Mouse (Mus musculus) lung, adult 2 months (tissue): Measurements from ENCODE around the gene Lrch1. TPM values are rescaled to one million over a fixed set of nuclear protein-coding genes. Genes with fewer than 3 reads are reported as not detected.

Experiments
- DNase-seq: peaks from one replicate; pipeline ENCODE4 v3.0.0; 2022
- H3K4me1 ChIP-seq: fragments of 200-500 bp; 2 replicates; pipeline ENCODE4 v1.6.1; 2011; ENCODE audit warnings: low read length; ENCODE audit not compliant: control insufficient read depth, insufficient read depth
- H3K4me3 ChIP-seq: fragments of 200-500 bp; replicated peaks from 2 replicates; pipeline ENCODE3; 2011; ENCODE audit warnings: low read depth, mild to moderate bottlenecking, control low read depth, low read length; ENCODE audit errors: extremely low read depth
- CTCF ChIP-seq: fragments of 200-500 bp; IDR thresholded peaks from 2 replicates; pipeline ENCODE4 v1.5.1; 2011; ENCODE audit warnings: mild to moderate bottlenecking, low read length, control low read depth; ENCODE audit not compliant: insufficient read depth
- POLR2A ChIP-seq: fragments of 200-500 bp; IDR thresholded peaks from 2 replicates; pipeline ENCODE4 v1.6.1; 2011; ENCODE audit warnings: low read depth, mild to moderate bottlenecking, control low read depth, low read length, borderline replicate concordance; ENCODE audit errors: extremely low read depth
- WGBS: fragments of 180-500 bp; shearing (Covaris S2); methylation state at CpG from one replicate; pipeline ENCODE4 v1.1.7; 2018; 5-methylcytosine and 5-hydroxymethylcytosine counted together
- polyA plus RNA-seq: library from polyadenylated mRNA; depleted of rRNA; stranded (reverse); fragments of >200 nt; gene quantifications from 2 replicates; pipeline ENCODE4 v1.2.3, GENCODE M21; 2012

Gene Lrch1
- polyA plus RNA-seq, 1 experiment: 22.6 TPM

GRCm38 (mm10) chr14:74849020-74849419 lies 98.7 kb downstream of the Lrch1 start:
- 42% methylated on average over 6 of the region's 6 CpGs for WGBS
- TF ChIP-seq CTCF (no peak), POLR2A (no peak)
- Histone ChIP-seq H3K4me1 (peaks cover 23% of the 10 kb centered on the region), H3K4me3 (no peak overlapping the region)
- DNase-seq: no peak

- H3K4me1 ChIP-seq: peaks cover 17% of the 10 kb centered on the region
- no peak for DNase-seq
- 87% methylated on average over 5 of the region's 5 CpGs for WGBS
- no peak overlapping the region for H3K4me3 ChIP-seq
- TF ChIP-seq POLR2A (no peak), CTCF (no peak)
Measured at GRCm38 (mm10) chr14:74848224-74848623, 99.5 kb downstream of the Lrch1 start.

- H3K4me1 ChIP-seq: peaks cover 10% of the 10 kb centered on the region
- DNase-seq: no peak
- WGBS: 49% methylated on average over 14 of the region's 14 CpGs
- no peak overlapping the region for H3K4me3 ChIP-seq
- TF ChIP-seq CTCF (no peak), POLR2A (no peak)
Measured at GRCm38 (mm10) chr14:74847311-74848133, 100.2 kb downstream of the Lrch1 start.

GRCm38 (mm10) chr14:74846668-74847067 lies 101.0 kb downstream of the Lrch1 start:
- no peak for DNase-seq
- TF ChIP-seq CTCF (no peak), POLR2A (no peak)
- Histone ChIP-seq H3K4me3 (no peak overlapping the region), H3K4me1 (peaks cover 10% of the 10 kb centered on the region)
- 44% methylated on average over 5 of the region's 5 CpGs for WGBS

GRCm38 (mm10) chr14:74845661-74846274 lies 101.9 kb downstream of the Lrch1 start:
- TF ChIP-seq POLR2A: no peak
- TF ChIP-seq CTCF: no peak
- H3K4me3 ChIP-seq: no peak overlapping the region
- 40% methylated on average over 2 of the region's 2 CpGs for WGBS
- DNase-seq: no peak
- H3K4me1 ChIP-seq: peaks cover 10% of the 10 kb centered on the region

- no peak for DNase-seq
- no peak overlapping the region for H3K4me3 ChIP-seq
- TF ChIP-seq CTCF (no peak), POLR2A (no peak)
- WGBS: 50% methylated on average over 2 of the region's 2 CpGs
- peaks cover 6% of the 10 kb centered on the region for H3K4me1 ChIP-seq
Measured at GRCm38 (mm10) chr14:74841708-74842107, 106.0 kb downstream of the Lrch1 start.

- Histone ChIP-seq H3K4me3 (no peak overlapping the region), H3K4me1 (peaks cover 5% of the 10 kb centered on the region)
- 79% methylated on average over 3 of the region's 3 CpGs for WGBS
- no peak for TF ChIP-seq CTCF
- no peak for DNase-seq
Measured at GRCm38 (mm10) chr14:74841297-74841696, 106.4 kb downstream of the Lrch1 start.

- 60% methylated on average over 3 of the region's 3 CpGs for WGBS
- Histone ChIP-seq H3K4me1 (peaks cover 3% of the 10 kb centered on the region), H3K4me3 (no peak overlapping the region)
- no peak for TF ChIP-seq CTCF
- no peak for TF ChIP-seq POLR2A
- no peak for DNase-seq
Measured at GRCm38 (mm10) chr14:74840820-74841219, 106.9 kb downstream of the Lrch1 start.

GRCm38 (mm10) chr14:74840328-74840727 lies 107.3 kb downstream of the Lrch1 start:
- 67% methylated on average over 2 of the region's 2 CpGs for WGBS
- Histone ChIP-seq H3K4me3 (no peak overlapping the region), H3K4me1 (peaks cover 2% of the 10 kb centered on the region; the same call in 1 of the 2 replicates)
- no peak for TF ChIP-seq CTCF
- TF ChIP-seq POLR2A: no peak
- no peak for DNase-seq

GRCm38 (mm10) chr14:74838816-74839215 lies 108.9 kb downstream of the Lrch1 start:
- H3K4me1 ChIP-seq: peaks cover 2% of the 10 kb centered on the region; the same call in 1 of the 2 replicates
- DNase-seq: no peak
- no peak overlapping the region for H3K4me3 ChIP-seq
- 90% methylated on average over 7 of the region's 7 CpGs for WGBS
- TF ChIP-seq CTCF: no peak
- no peak for TF ChIP-seq POLR2A

GRCm38 (mm10) chr14:74835010-74835409 lies 112.7 kb downstream of the Lrch1 start:
- 8% methylated on average over 1 of the region's 1 CpGs for WGBS
- Histone ChIP-seq H3K4me3 (no peak overlapping the region), H3K4me1 (0 out of 2 replicates have a peak, but pooled peaks cover 2% of the 10 kb centered on the region)
- DNase-seq: no peak
- no peak for TF ChIP-seq CTCF
- no peak for TF ChIP-seq POLR2A
